Mouse (Mus musculus) bone marrow macrophage, adult 2 months (primary cell): Measurements from ENCODE around the gene Cenpp.

ENCODE experiments used
- CTCF ChIP-seq: IDR thresholded peaks from 2 replicates; pipeline ENCODE4 v1.5.1; 2012; ENCODE audit warnings: low read depth, mild to moderate bottlenecking, low read length, moderate library complexity
- POLR2A ChIP-seq: IDR thresholded peaks from 2 replicates; pipeline ENCODE4 v1.6.1; 2012; ENCODE audit warnings: mild to moderate bottlenecking, low read depth, low read length, borderline replicate concordance

DNA sequence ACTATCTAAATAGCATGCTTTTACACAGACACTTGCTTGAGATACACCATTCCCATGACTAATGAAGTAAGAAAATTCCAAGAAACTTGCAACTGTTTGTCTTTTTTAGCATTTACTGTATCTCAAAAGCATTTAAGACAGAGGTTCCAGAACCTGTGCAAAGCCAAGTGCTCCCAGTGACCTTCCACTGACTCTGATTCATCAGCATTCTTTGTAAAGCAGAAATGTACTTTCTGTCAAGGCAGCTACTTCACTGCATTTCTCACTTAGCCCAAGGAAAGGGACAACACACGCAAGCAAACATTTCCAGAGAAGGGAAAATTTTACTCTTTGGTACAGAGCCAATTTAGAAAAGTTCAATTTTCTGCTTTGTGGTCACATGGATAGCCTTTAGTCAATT is 29.4 kb downstream of the Cenpp start:
- no peak for TF ChIP-seq CTCF
- no peak for TF ChIP-seq POLR2A
